Mouse (Mus musculus) heart, adult 2 months (tissue): Measurements from ENCODE around the gene Anapc16.

Source experiments
- CTCF ChIP-seq: fragments of 200-600 bp; IDR thresholded peaks from 2 replicates; pipeline ENCODE4 v1.8.1; 2022; ENCODE audit warnings: antibody characterized with exemption, mild to moderate bottlenecking, moderate library complexity
- POLR2A ChIP-seq: fragments of 200-500 bp; IDR thresholded peaks from 2 replicates; pipeline ENCODE4 v1.6.1; 2011; ENCODE audit warnings: mild to moderate bottlenecking, low read depth, low read length, control low read depth; ENCODE audit not compliant: insufficient read depth

DNA sequence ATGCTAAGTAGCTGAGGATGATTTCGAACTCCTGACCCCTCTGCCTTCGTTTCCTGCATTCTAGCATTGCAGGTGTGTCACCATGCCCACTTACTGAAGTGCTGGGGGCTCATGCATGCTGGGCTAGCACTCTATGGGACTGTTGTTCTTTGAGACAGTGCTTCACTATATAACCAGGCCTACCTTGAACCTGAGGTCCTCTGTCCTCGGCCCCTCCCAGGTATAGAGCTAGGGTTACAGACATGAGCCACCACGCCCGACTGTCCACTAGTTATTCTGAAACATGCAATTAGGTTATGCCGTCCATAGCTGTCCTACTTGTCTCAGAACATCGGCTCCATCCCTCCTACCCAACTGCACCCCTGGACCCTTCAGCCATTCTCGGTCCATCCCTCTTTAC lies 31.1 kb downstream of the Anapc16 start:
- TF ChIP-seq CTCF = no peak
- TF ChIP-seq POLR2A = no peak
